Mouse (Mus musculus): ENCODE data around the gene 4833427G06Rik.

DNA sequence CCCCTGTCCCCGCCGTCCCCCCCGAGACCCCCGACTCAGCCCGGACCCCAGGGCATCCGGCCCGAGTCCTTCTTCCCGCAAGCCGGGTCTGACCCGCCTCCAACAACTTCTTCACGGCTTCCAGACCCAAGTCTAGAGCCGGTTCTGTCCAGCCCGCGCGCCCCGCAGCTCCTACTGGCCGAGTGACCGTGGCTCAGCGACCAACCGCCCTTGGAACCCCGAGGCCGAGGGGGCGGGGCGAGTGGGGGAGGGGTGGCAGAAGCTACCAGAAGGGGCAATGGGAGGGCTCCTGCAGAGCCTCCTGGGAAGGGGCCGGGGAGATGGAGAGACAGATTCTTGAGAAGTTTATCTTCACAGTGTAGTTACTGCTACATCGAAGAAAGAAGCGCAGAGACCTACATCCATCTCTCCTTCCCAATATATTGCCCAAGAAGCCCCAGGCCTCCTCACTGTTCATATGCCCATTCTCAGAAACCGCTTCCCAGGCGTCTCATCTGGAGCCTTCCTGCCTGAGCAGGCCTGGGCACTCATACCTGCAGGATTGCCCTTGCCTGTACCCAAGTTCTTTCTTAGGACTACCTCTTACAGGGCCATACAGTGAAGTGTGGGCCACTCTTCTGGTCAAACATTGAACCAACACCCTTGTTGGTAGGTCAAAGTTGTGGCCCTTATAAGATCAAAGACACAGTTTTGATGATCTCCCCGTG, 2.1 kb upstream of the 4833427G06Rik start:
- TF ChIP-seq CTCF (IDR thresholded peaks at IDR 0.05; ENCODE audit: low read depth, low read length): no peak
- TF ChIP-seq POLR2A (IDR thresholded peaks at IDR 0.05; ENCODE audit: borderline replicate concordance, low read depth, low read length): no peak

All from bone marrow macrophage, adult 2 months (primary cell).